Mouse (Mus musculus): ENCODE measurements around the gene Ptafr. TPM values are rescaled to one million over a fixed set of nuclear protein-coding genes. Genes with fewer than 3 reads are reported as not detected.
A peak's percentile ranks its signal among the peaks of the same experiment; 100 is the strongest.
"Not testable (repeated sequence)": the region's sequence is repeated elsewhere in the genome, so short reads cannot be mapped to it uniquely, and the experiment has no call there.

Ptafr gene
- total and polyA plus RNA-seq, 3 experiments, result 0.31 to 1.1 TPM; not detected in 1

- H3K36me3 ChIP-seq (replicated peaks in 1 of 2; ENCODE audit: control insufficient read depth in 1 of 2, insufficient read depth in 1 of 2, low read length in 1 of 2), result peaks cover 36 to 50% of the 10 kb centered on the region in 2 experiments
- dilution Hi-C loops (cut with MboI; ENCODE audit: extremely low pct_ligation_motif_present, extremely low pct_unique_long_range_greater_than_20kb, low sequenced_read_pairs); H3K27me3 ChIP-seq (replicated peaks); H3K9me3 ChIP-seq (replicated peaks; ENCODE audit: low read length); H3K4me2 ChIP-seq (ENCODE audit: insufficient read depth, low read depth, poor library complexity, severe bottlenecking); DNase-seq (ENCODE audit: extremely low read depth); H3K4me3 ChIP-seq (replicated peaks in 1 of 3; ENCODE audit: low read depth in 2 of 3, low read length in 2 of 3, poor library complexity in 1 of 3); H3K9ac ChIP-seq (ENCODE audit: insufficient read depth, low read depth); H3K79me2 ChIP-seq (replicated peaks; ENCODE audit: control insufficient read depth, extremely low read depth, insufficient read depth, poor library complexity, severe bottlenecking): not testable (repeated sequence)
- H3K4me1 ChIP-seq (ENCODE audit: control insufficient read depth in 1 of 2, insufficient read depth in 2 of 2), result peaks cover 20 to 47% of the 10 kb centered on the region in 2 experiments
- H3K27ac ChIP-seq (ENCODE audit: insufficient read depth, low read depth), result 0 out of 2 replicates have a peak overlapping the region, but pooled peaks have one; percentile 11
- in situ Hi-C loops (cut with MboI; ENCODE audit: low pct_ligation_motif_present, low pct_unique_long_range_greater_than_20kb, low sequenced_read_pairs), result loop anchor here (10.0 kb wide), 1 partner anchor 49 kb away; no protein-coding TSS in a partner anchor
- TF ChIP-seq JUN (IDR thresholded peaks at IDR 0.05; ENCODE audit: insufficient read depth, low read depth, low read length) (peak; percentile 52), ZNF384 (IDR thresholded peaks at IDR 0.05; ENCODE audit: low read depth, low read length) (peak; percentile 85)
These were observed 8.3 kb upstream of the Ptafr start for GRCm38 (mm10) chr4:132555550-132555949.

- no peak for DNase-seq (ENCODE audit: extremely low read depth)
- Histone ChIP-seq H3K27me3 (replicated peaks) (no peaks in the 10 kb centered on the region), H3K4me3 (replicated peaks in 1 of 3; ENCODE audit: low read depth in 2 of 3, low read length in 2 of 3, poor library complexity in 1 of 3) (no peak overlapping the region), H3K4me2 (ENCODE audit: insufficient read depth, low read depth, poor library complexity, severe bottlenecking) (no peak overlapping the region), H3K9me3 (replicated peaks; ENCODE audit: low read length) (no peaks in the 10 kb centered on the region), H3K9ac (ENCODE audit: insufficient read depth, low read depth) (no peak overlapping the region), H3K27ac (ENCODE audit: insufficient read depth, low read depth) (no peak overlapping the region), H3K4me1 (ENCODE audit: control insufficient read depth in 1 of 2, insufficient read depth in 2 of 2) (peaks cover 3 to 33% of the 10 kb centered on the region in 2 experiments; a peak in 3 of 4 replicates), H3K79me2 (replicated peaks; ENCODE audit: control insufficient read depth, extremely low read depth, insufficient read depth, poor library complexity, severe bottlenecking) (no peaks in the 10 kb centered on the region), H3K36me3 (replicated peaks in 1 of 2; ENCODE audit: control insufficient read depth in 1 of 2, insufficient read depth in 1 of 2, low read length in 1 of 2) (no peaks in the 10 kb centered on the region)
- dilution Hi-C loops (cut with MboI; ENCODE audit: extremely low pct_ligation_motif_present, extremely low pct_unique_long_range_greater_than_20kb, low sequenced_read_pairs), result no loop called here
- in situ Hi-C loops (cut with MboI; ENCODE audit: low pct_ligation_motif_present, low pct_unique_long_range_greater_than_20kb, low sequenced_read_pairs), result no loop called here
- TF ChIP-seq SMC3 (IDR thresholded peaks at IDR 0.05; ENCODE audit: low read depth, low read length) (no peak), CHD2 (IDR thresholded peaks at IDR 0.05; ENCODE audit: low read length) (no peak), ZKSCAN1 (IDR thresholded peaks at IDR 0.05; ENCODE audit: borderline replicate concordance, low read depth, low read length) (no peak), UBTF (IDR thresholded peaks at IDR 0.05; ENCODE audit: low read depth, low read length) (no peak), USF2 (conservative IDR thresholded peaks at IDR 0.05; ENCODE audit: low read depth, low read length) (no peak), TCF12 (IDR thresholded peaks at IDR 0.05; ENCODE audit: low read depth, low read length) (no peak)
These were observed 606 bp upstream of the Ptafr start for GRCm38 (mm10) chr4:132563261-132563660.

- Histone ChIP-seq H3K9ac (ENCODE audit: insufficient read depth, low read depth) (no peak overlapping the region), H3K36me3 (replicated peaks in 1 of 2; ENCODE audit: control insufficient read depth in 1 of 2, insufficient read depth in 1 of 2, low read length in 1 of 2) (peaks cover 0 to 2% of the 10 kb centered on the region in 2 experiments), H3K4me3 (replicated peaks in 1 of 3; ENCODE audit: low read depth in 2 of 3, low read length in 2 of 3, poor library complexity in 1 of 3) (no peak overlapping the region), H3K9me3 (replicated peaks; ENCODE audit: low read length) (peaks cover 4% of the 10 kb centered on the region), H3K27me3 (replicated peaks) (no peaks in the 10 kb centered on the region), H3K79me2 (replicated peaks; ENCODE audit: control insufficient read depth, extremely low read depth, insufficient read depth, poor library complexity, severe bottlenecking) (no peaks in the 10 kb centered on the region), H3K4me2 (ENCODE audit: insufficient read depth, low read depth, poor library complexity, severe bottlenecking) (no peak overlapping the region), H3K4me1 (ENCODE audit: control insufficient read depth in 1 of 2, insufficient read depth in 2 of 2) (peaks cover 3 to 33% of the 10 kb centered on the region in 2 experiments; a peak in 3 of 4 replicates), H3K27ac (ENCODE audit: insufficient read depth, low read depth) (no peak overlapping the region)
- TF ChIP-seq ZMIZ1 (IDR thresholded peaks at IDR 0.05; ENCODE audit: low read depth, low read length) (no peak), MAFK (IDR thresholded peaks at IDR 0.05; ENCODE audit: insufficient replicate concordance, low read length) (no peak), PAX5 (IDR thresholded peaks at IDR 0.05; ENCODE audit: low read length) (no peak), NELFE (IDR thresholded peaks at IDR 0.05; ENCODE audit: low read depth, low read length) (no peak), JUN (IDR thresholded peaks at IDR 0.05; ENCODE audit: insufficient read depth, low read depth, low read length) (no peak), UBTF (IDR thresholded peaks at IDR 0.05; ENCODE audit: low read depth, low read length) (no peak), MEF2A (IDR thresholded peaks at IDR 0.05; ENCODE audit: borderline replicate concordance, low read depth, low read length) (no peak), CTCF (conservative IDR thresholded peaks at IDR 0.05 in 1 of 2, IDR thresholded peaks at IDR 0.05 in 1 of 2; ENCODE audit: low read depth in 2 of 2, low read length in 2 of 2) (no peak)
- in situ Hi-C loops (cut with MboI; ENCODE audit: low pct_ligation_motif_present, low pct_unique_long_range_greater_than_20kb, low sequenced_read_pairs), result no loop called here
- dilution Hi-C loops (cut with MboI; ENCODE audit: extremely low pct_ligation_motif_present, extremely low pct_unique_long_range_greater_than_20kb, low sequenced_read_pairs), result no loop called here
- DNase-seq (ENCODE audit: extremely low read depth), result no peak
These were observed 1.4 kb downstream of the Ptafr start for GRCm38 (mm10) chr4:132565089-132565747.

All from CH12.LX (cell line).